Mouse (Mus musculus) hematopoietic multipotent progenitor cell, adult 10-12 weeks (in vitro differentiated cells): ENCODE data around the gene Cdh12. TPM values are rescaled to one million over a fixed set of nuclear protein-coding genes. Genes with fewer than 3 reads are reported as not detected.

Experiments used
- polyA plus RNA-seq: library from polyadenylated mRNA; stranded (reverse); fragments of >175 nt; gene quantifications from 2 replicates; pipeline ENCODE4 v1.2.3, GENCODE M21; 2012; ENCODE audit warnings: low replicate concordance

The Cdh12 gene
- not detected in 2 replicates for polyA plus RNA-seq

DNA sequence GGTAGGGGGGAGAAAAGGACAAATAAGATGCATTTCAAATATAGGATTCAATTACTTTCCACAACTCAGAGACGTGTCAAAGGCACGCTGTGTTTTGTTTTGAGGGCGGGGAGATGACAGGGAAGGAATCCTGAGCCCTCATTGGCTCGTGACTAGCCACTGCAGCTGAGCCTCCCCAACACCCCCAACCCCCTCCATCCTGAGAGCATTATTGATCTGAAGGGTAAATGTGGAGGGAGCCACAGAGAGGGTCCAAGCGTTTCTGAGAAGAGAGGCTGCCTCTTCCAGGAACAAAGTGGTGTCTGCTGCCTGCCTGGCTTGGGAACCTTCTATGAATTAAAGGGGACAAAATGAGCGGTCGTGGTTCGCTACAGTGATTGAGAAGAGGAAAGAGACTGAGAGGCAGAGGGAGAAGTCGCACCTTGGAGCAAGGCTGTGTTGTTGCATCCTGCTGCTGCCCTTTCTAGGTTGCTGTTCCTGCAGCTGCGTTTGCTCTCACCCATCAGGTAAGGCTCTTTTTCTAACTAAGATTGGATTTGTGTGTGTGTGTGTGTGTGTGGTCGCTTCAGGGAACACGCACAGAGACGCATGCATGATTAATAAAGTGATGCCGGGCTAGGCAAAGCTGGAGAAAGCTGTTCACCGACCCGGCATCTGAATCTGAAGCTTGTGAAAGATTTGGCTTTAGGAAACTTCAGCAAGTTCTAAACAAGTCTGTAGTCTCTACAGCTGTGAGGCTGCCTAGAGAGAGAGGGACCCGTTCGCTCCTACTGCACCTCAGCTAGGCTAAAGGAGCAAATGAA, at the start of gene Cdh12:
Cdh12 (plus strand) TSS at position 405 of the 803 bp plus-strand sequence.

DNA sequence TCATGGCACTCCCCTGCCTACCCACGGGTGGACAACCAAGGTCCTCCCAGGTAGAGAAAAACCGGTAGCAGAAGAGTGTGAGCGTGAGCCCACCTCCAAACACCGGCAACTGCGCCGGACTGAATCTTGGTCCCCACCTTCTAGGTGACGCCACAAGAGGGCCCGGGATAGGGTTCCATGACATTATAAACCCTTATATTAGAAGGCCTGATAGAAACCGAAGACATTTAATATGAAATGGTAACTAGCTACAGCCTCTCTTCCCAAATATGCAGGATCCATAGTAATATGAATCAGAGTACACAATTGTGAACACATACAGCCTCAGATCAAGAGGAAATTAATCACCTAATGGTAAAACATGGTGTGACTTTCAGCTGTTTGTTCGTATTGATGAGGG, 217.6 kb downstream of the Cdh12 start, which contains the start of gene Acot10:
Acot10 (minus strand) TSS at position 101 of the 400 bp plus-strand sequence.

Other genes with a start within 250 kb of the Cdh12 start
- not detected in 2 replicates for gene Acot10, start 217.5 kb downstream of the Cdh12 start, polyA plus RNA-seq